11 mouse cellular contexts compared by ENCODE assay signal in genomic region chr11:62636840-62637221, GRCm38 (mm10). TPM values are rescaled to one million over a fixed set of nuclear protein-coding genes. Genes with fewer than 3 reads are reported as not detected.
DNase-seq lines count a peak whose midpoint lies in the region; ATAC-seq lines count a peak whose summit lies in the region.
"Had no signal": no experiment of that assay in that cellular context is flagged by ENCODE, and none has a peak within 500 bp of the region (broad histone marks: within the 10 kb centered on the region; RNA-seq: fewer than 3 reads in every experiment).

No protein-coding gene starts in this region.

- no peak overlapping the region for H3K4me2 ChIP-seq in kidney, embryonic 14.5 days (replicated peaks; ENCODE audit: low read depth, low read length)
- no peak overlapping the region for H3K4me2 ChIP-seq in midbrain, embryonic 11.5 days
- no peak overlapping the region for H3K4me2 ChIP-seq in forebrain, embryonic 11.5 days (ENCODE audit: low read depth, low read length, severe bottlenecking)
- H3K4me2 ChIP-seq: embryonic facial prominence, embryonic 13.5 days; hindbrain, embryonic 15.5 days; limb, embryonic 15.5 days had no signal

- 82% methylated on average over 3 of the region's 3 CpGs for WGBS in kidney, embryonic 14.5 days
- 86% methylated on average over 3 of the region's 3 CpGs for WGBS in midbrain, embryonic 11.5 days
- 81% methylated on average over 3 of the region's 3 CpGs for WGBS in forebrain, embryonic 11.5 days

- 0 out of 2 replicates have a peak, but pooled peaks cover 3% of the 10 kb centered on the region for H3K36me3 ChIP-seq in kidney, embryonic 14.5 days (ENCODE audit: control insufficient read depth, insufficient read depth, low read length)
- H3K36me3 ChIP-seq in midbrain, embryonic 11.5 days (ENCODE audit: control insufficient read depth, insufficient read depth, low read length), result no peaks in the 10 kb centered on the region
- no peaks in the 10 kb centered on the region for H3K36me3 ChIP-seq in forebrain, embryonic 11.5 days (ENCODE audit: control insufficient read depth, insufficient read depth, low read length)
- H3K36me3 ChIP-seq: embryonic facial prominence, embryonic 13.5 days; hindbrain, embryonic 15.5 days; limb, embryonic 15.5 days had no signal

- DNase-seq in kidney, adult 11 months, result peak; percentile 26
- DNase-seq in frontal cortex, postnatal 36 days (ENCODE audit: low spot score in 2 of 2), result peak; percentile 58 to 86
- peak; percentile 51 for DNase-seq in kidney, postnatal 10 days
- DNase-seq in right cerebral cortex, postnatal 36 days (ENCODE audit: low spot score in 2 of 2), result peak; percentile 60 to 79
- no peak for DNase-seq in midbrain, embryonic 11.5 days (ENCODE audit: low spot score, missing footprints)
- DNase-seq in spleen, adult 18-20 months, result no peak
- no peak for DNase-seq in forebrain, embryonic 11.5 days (ENCODE audit: low spot score)

- H3K4me3 ChIP-seq in kidney, embryonic 14.5 days (ENCODE audit: low read length), result no peak overlapping the region
- H3K4me3 ChIP-seq in midbrain, embryonic 11.5 days (ENCODE audit: low read depth, low read length), result no peak overlapping the region
- H3K4me3 ChIP-seq in forebrain, embryonic 11.5 days (ENCODE audit: low read depth, low read length), result no peak overlapping the region
- H3K4me3 ChIP-seq: embryonic facial prominence, embryonic 13.5 days; hindbrain, embryonic 15.5 days; limb, embryonic 15.5 days had no signal

- H3K9me3 ChIP-seq in kidney, embryonic 14.5 days (ENCODE audit: control insufficient read depth, low read length), result no peaks in the 10 kb centered on the region
- H3K9me3 ChIP-seq in midbrain, embryonic 11.5 days (ENCODE audit: control insufficient read depth, low read length), result no peaks in the 10 kb centered on the region
- H3K9me3 ChIP-seq in forebrain, embryonic 11.5 days (ENCODE audit: control insufficient read depth, low read length), result no peaks in the 10 kb centered on the region
- H3K9me3 ChIP-seq: embryonic facial prominence, embryonic 13.5 days; hindbrain, embryonic 15.5 days; limb, embryonic 15.5 days had no signal

- no peak; the same call in 1 of the 2 replicates for ATAC-seq in kidney, embryonic 14.5 days (ENCODE audit: low FRiP score, low TSS enrichment)
- ATAC-seq in midbrain, embryonic 11.5 days (ENCODE audit: low FRiP score), result no peak
- ATAC-seq in forebrain, embryonic 11.5 days (replicated peaks; ENCODE audit: low FRiP score), result no peak

- no peak overlapping the region for H3K27ac ChIP-seq in kidney, embryonic 14.5 days (ENCODE audit: low read depth, low read length)
- no peak overlapping the region for H3K27ac ChIP-seq in midbrain, embryonic 11.5 days (ENCODE audit: low read depth, low read length)
- no peak overlapping the region for H3K27ac ChIP-seq in forebrain, embryonic 11.5 days (ENCODE audit: low read depth, low read length)
- H3K27ac ChIP-seq: hindbrain, embryonic 15.5 days; limb, embryonic 15.5 days had no signal

- no peaks in the 10 kb centered on the region for H3K27me3 ChIP-seq in kidney, embryonic 14.5 days (ENCODE audit: control insufficient read depth, insufficient read depth, low read length)
- H3K27me3 ChIP-seq in midbrain, embryonic 11.5 days (ENCODE audit: control insufficient read depth, insufficient read depth, low read length), result no peaks in the 10 kb centered on the region
- H3K27me3 ChIP-seq in forebrain, embryonic 11.5 days (ENCODE audit: control insufficient read depth, insufficient read depth, low read length), result no peaks in the 10 kb centered on the region
- H3K27me3 ChIP-seq: embryonic facial prominence, embryonic 13.5 days; hindbrain, embryonic 15.5 days; limb, embryonic 15.5 days had no signal

- H3K4me1 ChIP-seq in kidney, embryonic 14.5 days (ENCODE audit: control insufficient read depth, insufficient read depth, low read length), result peaks cover 25% of the 10 kb centered on the region
- no peaks in the 10 kb centered on the region for H3K4me1 ChIP-seq in midbrain, embryonic 11.5 days (ENCODE audit: control insufficient read depth, insufficient read depth, low read length)
- H3K4me1 ChIP-seq in forebrain, embryonic 11.5 days (replicated peaks; ENCODE audit: control insufficient read depth, insufficient read depth, low read length), result no peaks in the 10 kb centered on the region

- no peak overlapping the region for H3K9ac ChIP-seq in kidney, embryonic 14.5 days (ENCODE audit: low read depth, low read length)
- no peak overlapping the region for H3K9ac ChIP-seq in midbrain, embryonic 11.5 days (ENCODE audit: low read length)
- no peak overlapping the region for H3K9ac ChIP-seq in forebrain, embryonic 11.5 days (ENCODE audit: low read length)
- H3K9ac ChIP-seq: embryonic facial prominence, embryonic 13.5 days; hindbrain, embryonic 15.5 days; limb, embryonic 15.5 days had no signal

RNA-seq across cellular contexts. Expression of gene Lrrc75a, which starts 11.5 kb away (rescaled TPM):
- polyA plus RNA-seq in kidney, embryonic 14.5 days (2014; fragmentation: Nextera tagmentation; extraction: Ambion mirVana), result 16.4 and 18.7 TPM in 2 replicates
- polyA plus RNA-seq in midbrain, embryonic 11.5 days (2014; fragmentation: Nextera tagmentation; extraction: Ambion mirVana), result 12.5 and 12.6 TPM in 2 replicates
- polyA plus RNA-seq in forebrain, embryonic 11.5 days (2014; fragmentation: Nextera tagmentation; extraction: Ambion mirVana), result 14.3 and 20.7 TPM in 2 replicates

RNA-seq across cellular contexts. Expression of gene Mmgt2, which starts 11.6 kb away (rescaled TPM):
- 63.4 and 63.8 TPM in 2 replicates for polyA plus RNA-seq in kidney, embryonic 14.5 days (2014; fragmentation: Nextera tagmentation; extraction: Ambion mirVana)
- polyA plus RNA-seq in midbrain, embryonic 11.5 days (2014; fragmentation: Nextera tagmentation; extraction: Ambion mirVana), result 38.5 and 43.8 TPM in 2 replicates
- polyA plus RNA-seq in forebrain, embryonic 11.5 days (2014; fragmentation: Nextera tagmentation; extraction: Ambion mirVana), result 37.8 and 41.1 TPM in 2 replicates

Comparison
In these comparisons a context has a peak if more than half of its experiments do, and no peak if none do; other contexts are left out.
1. DNase-seq: peak in kidney, adult 11 months (single experiment), frontal cortex, postnatal 36 days (2 of 2), kidney, postnatal 10 days (single experiment) and right cerebral cortex, postnatal 36 days (2 of 2); none in midbrain, embryonic 11.5 days (single experiment), spleen, adult 18-20 months (0 of 2) and forebrain, embryonic 11.5 days (single experiment).